Mouse (Mus musculus) frontal cortex, postnatal 36 days (tissue): ENCODE data around the gene Pigg.

Source experiments
- DNase-seq, 2 experiments: peaks; one replicate each; pipeline ENCODE4 v3.0.0; 2022; ENCODE audit warnings: low spot score in 2 of 2

Pigg gene

GRCm38 (mm10) chr5:108357862-108358261 is 45.5 kb downstream of the Pigg start:
- DNase-seq, result no peak

GRCm38 (mm10) chr5:108359491-108359890 is 47.1 kb downstream of the Pigg start:
- DNase-seq, result peak; percentile 68 to 75

- no peak for DNase-seq
Observed at GRCm38 (mm10) chr5:108360211-108360610, 47.8 kb downstream of the Pigg start.

GRCm38 (mm10) chr5:108362330-108362729 is 49.9 kb downstream of the Pigg start:
- DNase-seq, result no peak

GRCm38 (mm10) chr5:108366328-108366983 is 54.0 kb downstream of the Pigg start:
- peak in 1 of 2 experiments; percentile 35 for DNase-seq

- DNase-seq, result peak; percentile 52 to 59
Observed at GRCm38 (mm10) chr5:108366984-108367841, 54.8 kb downstream of the Pigg start.

GRCm38 (mm10) chr5:108367871-108368332 is 55.5 kb downstream of the Pigg start, which contains the start of gene Gm42517:
TSS of gene Gm42517 (minus strand) at chr5:108367922.
- DNase-seq, result peak in 1 of 2 experiments; percentile 44

GRCm38 (mm10) chr5:108368446-108368845 is 56.0 kb downstream of the Pigg start:
- DNase-seq, result peak; percentile 43 to 59

GRCm38 (mm10) chr5:108368851-108369621 is 56.6 kb downstream of the Pigg start:
- DNase-seq, result peak; percentile 94 to 96

- DNase-seq, result no peak
Observed at GRCm38 (mm10) chr5:108369964-108370363, 57.6 kb downstream of the Pigg start.

GRCm38 (mm10) chr5:108374079-108374478 is 61.7 kb downstream of the Pigg start:
- no peak for DNase-seq

- no peak for DNase-seq
Observed at GRCm38 (mm10) chr5:108376059-108376458, 63.6 kb downstream of the Pigg start.

GRCm38 (mm10) chr5:108378346-108378745 is 65.9 kb downstream of the Pigg start:
- no peak for DNase-seq

- peak; percentile 44 to 75 for DNase-seq
Observed at GRCm38 (mm10) chr5:108385632-108386031, 73.2 kb downstream of the Pigg start.

GRCm38 (mm10) chr5:108386449-108386848 is 74.0 kb downstream of the Pigg start:
- no peak for DNase-seq

GRCm38 (mm10) chr5:108388201-108388600 is 75.8 kb downstream of the Pigg start, which contains the start of gene Pde6b:
TSS of gene Pde6b (plus strand) at chr5:108388391.
- DNase-seq, result no peak

GRCm38 (mm10) chr5:108389744-108390143 is 77.3 kb downstream of the Pigg start:
- DNase-seq, result no peak
